Mouse (Mus musculus): ENCODE results near the gene Palb2. TPM values are rescaled to one million over a fixed set of nuclear protein-coding genes. Genes with fewer than 3 reads are reported as not detected.

The Palb2 gene
- polyA plus RNA-seq, 1 experiment = 4.7 TPM

GRCm38 (mm10) chr7:122065656-122066055 lies 67.1 kb downstream of the Palb2 start:
- TF ChIP-seq POLR2A (IDR thresholded peaks at IDR 0.05; ENCODE audit: borderline replicate concordance, extremely low read depth, insufficient read depth, insufficient read length, poor library complexity, severe bottlenecking) = no peak
- TF ChIP-seq CTCF (IDR thresholded peaks at IDR 0.05; ENCODE audit: borderline replicate concordance, extremely low read depth, insufficient read depth, insufficient read length) = no peak
- no peak for DNase-seq (ENCODE audit: low read depth)

Other genes with a start within 250 kb of the Palb2 start
- gene Cog7, start 151.3 kb downstream of the Palb2 start, polyA plus RNA-seq (2012; rRNA removed) = 12.4 and 18.3 TPM in 2 replicates
- 83.7 and 101 TPM in 2 replicates for gene Gga2, start 111.8 kb downstream of the Palb2 start, polyA plus RNA-seq (2012; rRNA removed)
- gene Ubfd1, start 65.8 kb downstream of the Palb2 start, polyA plus RNA-seq (2012; rRNA removed) = 77.7 and 89.6 TPM in 2 replicates
- gene Ears2, start 65.7 kb downstream of the Palb2 start, polyA plus RNA-seq (2012; rRNA removed) = 9.8 and 11.0 TPM in 2 replicates
- gene Ndufab1, start 31.1 kb downstream of the Palb2 start, polyA plus RNA-seq (2012; rRNA removed) = 127 and 146 TPM in 2 replicates
- 128 and 138 TPM in 2 replicates for gene Dctn5, start 56 bp upstream of the Palb2 start, polyA plus RNA-seq (2012; rRNA removed)
- gene Plk1, start 26.5 kb upstream of the Palb2 start, polyA plus RNA-seq (2012; rRNA removed) = 28.6 and 40.6 TPM in 2 replicates
- gene Ern2, start 53.2 kb upstream of the Palb2 start, polyA plus RNA-seq (2012; rRNA removed) = 1.8 and 1.9 TPM in 2 replicates
- gene Chp2, start 86.5 kb upstream of the Palb2 start, polyA plus RNA-seq (2012; rRNA removed) = 1.5 and 1.9 TPM in 2 replicates
- 44.9 and 74.2 TPM in 2 replicates for gene Prkcb, start 155.8 kb upstream of the Palb2 start, polyA plus RNA-seq (2012; rRNA removed)

Measured in brain, embryonic 14.5 days (tissue).